Comparison of ENCODE assay signal across 27 mouse cellular contexts in genomic region chr10:75210841-75211240, GRCm38 (mm10). TPM values are rescaled to one million over a fixed set of nuclear protein-coding genes. Genes with fewer than 3 reads are reported as not detected.
DNase-seq lines count a peak whose midpoint lies in the region; ATAC-seq and TF ChIP-seq lines count a peak whose summit lies in the region.
"Had no signal": no experiment of that assay in that cellular context is flagged by ENCODE, and none has a peak within 500 bp of the region (broad histone marks: within the 10 kb centered on the region; RNA-seq: fewer than 3 reads in every experiment).

No protein-coding gene starts in this region.

- peak; percentile 34 for DNase-seq in cerebellum, adult 11-12 months
- no peak for DNase-seq in cerebellum, postnatal 10 days
- DNase-seq in hindbrain, embryonic 14.5 days (ENCODE audit: low spot score): no peak
- no peak for DNase-seq in adrenal gland, postnatal 4 days (ENCODE audit: low spot score in 2 of 2)
- DNase-seq: adrenal gland, postnatal 14 days; cerebellum, postnatal 14 days; gastrocnemius, postnatal 14 days; heart, postnatal 36 days; kidney, adult 18-20 months; kidney, postnatal 25 days; liver; lung, adult 2 months; right cerebral cortex, adult 18-20 months; right cerebral cortex, postnatal 4 days; thymus, postnatal 4 days had no signal

- H3K27me3 ChIP-seq in hindbrain, embryonic 14.5 days (ENCODE audit: control insufficient read depth, insufficient read depth, low read length): no peaks in the 10 kb centered on the region
- no peaks in the 10 kb centered on the region for H3K27me3 ChIP-seq in hindbrain, embryonic 13.5 days
- no peaks in the 10 kb centered on the region for H3K27me3 ChIP-seq in midbrain, embryonic 15.5 days (replicated peaks)
- H3K27me3 ChIP-seq in midbrain, embryonic 13.5 days: no peaks in the 10 kb centered on the region
- H3K27me3 ChIP-seq in small intestine, adult 2 months (ENCODE audit: control insufficient read depth, insufficient read depth, low read length): no peaks in the 10 kb centered on the region
- H3K27me3 ChIP-seq: CH12.LX; forebrain, embryonic 12.5 days; heart, embryonic 15.5 days; kidney, embryonic 15.5 days; Patski had no signal

- H3K9ac ChIP-seq in hindbrain, embryonic 14.5 days: 0 out of 2 replicates have a peak overlapping the region, but pooled peaks have one; percentile 96
- H3K9ac ChIP-seq in hindbrain, embryonic 13.5 days: no peak overlapping the region
- H3K9ac ChIP-seq in midbrain, embryonic 15.5 days: no peak overlapping the region
- H3K9ac ChIP-seq in midbrain, embryonic 13.5 days (replicated peaks): no peak overlapping the region
- H3K9ac ChIP-seq: forebrain, embryonic 12.5 days; kidney, embryonic 15.5 days; liver, embryonic 14.5 days had no signal

- H3K4me2 ChIP-seq in hindbrain, embryonic 14.5 days (replicated peaks): peak overlapping the region; percentile 69; the same call in 1 of the 2 replicates
- no peak overlapping the region for H3K4me2 ChIP-seq in hindbrain, embryonic 13.5 days
- H3K4me2 ChIP-seq in midbrain, embryonic 15.5 days: no peak overlapping the region
- no peak overlapping the region for H3K4me2 ChIP-seq in midbrain, embryonic 13.5 days (replicated peaks)

- no peak for TF ChIP-seq POLR2A in small intestine, adult 2 months (IDR thresholded peaks at IDR 0.05; ENCODE audit: low read depth, low read length)

- no peak for ATAC-seq in hindbrain, embryonic 14.5 days (ENCODE audit: low FRiP score)
- no peak for ATAC-seq in hindbrain, embryonic 13.5 days (ENCODE audit: low FRiP score)
- ATAC-seq in midbrain, embryonic 15.5 days (replicated peaks): no peak
- no peak for ATAC-seq in midbrain, embryonic 13.5 days

- no peaks in the 10 kb centered on the region for H3K36me3 ChIP-seq in hindbrain, embryonic 14.5 days (replicated peaks; ENCODE audit: control insufficient read depth, insufficient read depth)
- no peaks in the 10 kb centered on the region for H3K36me3 ChIP-seq in hindbrain, embryonic 13.5 days
- no peaks in the 10 kb centered on the region for H3K36me3 ChIP-seq in midbrain, embryonic 15.5 days (replicated peaks)
- no peaks in the 10 kb centered on the region for H3K36me3 ChIP-seq in midbrain, embryonic 13.5 days
- H3K36me3 ChIP-seq in small intestine, adult 2 months (ENCODE audit: control insufficient read depth, insufficient read depth, low read length): no peaks in the 10 kb centered on the region
- H3K36me3 ChIP-seq: forebrain, embryonic 12.5 days; heart, embryonic 10.5 days; heart, embryonic 15.5 days; kidney, embryonic 15.5 days had no signal

- peak overlapping the region; percentile 99; the same call in 1 of the 2 replicates for H3K27ac ChIP-seq in hindbrain, embryonic 14.5 days
- no peak overlapping the region for H3K27ac ChIP-seq in hindbrain, embryonic 13.5 days
- peak overlapping the region; percentile 100; the same call in 1 of the 2 replicates for H3K27ac ChIP-seq in midbrain, embryonic 15.5 days
- H3K27ac ChIP-seq in midbrain, embryonic 13.5 days: no peak overlapping the region
- peak overlapping the region; percentile 79; the same call in 1 of the 2 replicates for H3K27ac ChIP-seq in small intestine, adult 2 months (ENCODE audit: insufficient read depth, low read depth, low read length)
- H3K27ac ChIP-seq: liver, embryonic 14.5 days had no signal

- WGBS in hindbrain, embryonic 14.5 days: 93% methylated on average over 3 of the region's 3 CpGs
- WGBS in hindbrain, embryonic 13.5 days: 97% methylated on average over 3 of the region's 3 CpGs
- WGBS in midbrain, embryonic 15.5 days: 92% methylated on average over 3 of the region's 3 CpGs
- 90% methylated on average over 3 of the region's 3 CpGs for WGBS in midbrain, embryonic 13.5 days
- WGBS in small intestine, adult 2 months: 59% methylated on average over 3 of the region's 3 CpGs

- TF ChIP-seq CTCF in small intestine, adult 2 months (IDR thresholded peaks at IDR 0.05; ENCODE audit: extremely low read depth, insufficient read length, insufficient replicate concordance, low read depth, low read length): no peak

- no peak overlapping the region for H3K4me3 ChIP-seq in hindbrain, embryonic 14.5 days (replicated peaks; ENCODE audit: low read length)
- no peak overlapping the region for H3K4me3 ChIP-seq in hindbrain, embryonic 13.5 days
- no peak overlapping the region for H3K4me3 ChIP-seq in midbrain, embryonic 15.5 days
- no peak overlapping the region for H3K4me3 ChIP-seq in midbrain, embryonic 13.5 days (replicated peaks)
- H3K4me3 ChIP-seq in small intestine, adult 2 months (ENCODE audit: low read depth, low read length): no peak overlapping the region

- H3K4me1 ChIP-seq in hindbrain, embryonic 14.5 days (replicated peaks; ENCODE audit: control insufficient read depth, insufficient read depth, low read length): peaks cover 13% of the 10 kb centered on the region
- peaks cover 18% of the 10 kb centered on the region for H3K4me1 ChIP-seq in hindbrain, embryonic 13.5 days (replicated peaks)
- H3K4me1 ChIP-seq in midbrain, embryonic 15.5 days: peaks cover 16% of the 10 kb centered on the region
- H3K4me1 ChIP-seq in midbrain, embryonic 13.5 days (replicated peaks): peaks cover 17% of the 10 kb centered on the region
- H3K4me1 ChIP-seq in small intestine, adult 2 months (ENCODE audit: control insufficient read depth, insufficient read depth, insufficient read length, low read length): peaks cover 28% of the 10 kb centered on the region; the same call in 1 of the 2 replicates

- H3K9me3 ChIP-seq in hindbrain, embryonic 14.5 days (ENCODE audit: control insufficient read depth, low read length): no peaks in the 10 kb centered on the region
- H3K9me3 ChIP-seq in hindbrain, embryonic 13.5 days: no peaks in the 10 kb centered on the region
- no peaks in the 10 kb centered on the region for H3K9me3 ChIP-seq in midbrain, embryonic 15.5 days
- H3K9me3 ChIP-seq in midbrain, embryonic 13.5 days: no peaks in the 10 kb centered on the region
- H3K9me3 ChIP-seq: forebrain, embryonic 12.5 days; G1E; heart, embryonic 10.5 days; heart, embryonic 15.5 days; kidney, embryonic 15.5 days had no signal

RNA-seq across cellular contexts. Expression of gene Specc1l, which starts 1.0 kb away (rescaled TPM):
- 21.2 and 23.2 TPM in 2 replicates for polyA plus RNA-seq in hindbrain, embryonic 14.5 days (2014; fragmentation: Nextera tagmentation; extraction: Ambion mirVana)
- 33.9 and 34.6 TPM in 2 replicates for polyA plus RNA-seq in hindbrain, embryonic 13.5 days (2015; fragmentation: Nextera tagmentation; extraction: Ambion mirVana)
- polyA plus RNA-seq in midbrain, embryonic 15.5 days (2015; fragmentation: Nextera tagmentation; extraction: Ambion mirVana): 34.6 and 37.2 TPM in 2 replicates
- polyA plus RNA-seq in midbrain, embryonic 13.5 days (2015; fragmentation: Nextera tagmentation; extraction: Ambion mirVana): 36.7 and 38.7 TPM in 2 replicates
- 16.2 and 48.2 TPM in 2 replicates for polyA plus RNA-seq in small intestine, adult 2 months (2012; rRNA removed)
- 10 to 100 TPM; 65.2 to 65.7 TPM for total RNA-seq in adrenal gland, postnatal 4 days (2021)

Comparison
In these comparisons a context has a peak if more than half of its experiments do, and no peak if none do; other contexts are left out.
1. H3K27ac ChIP-seq: peak in hindbrain, embryonic 14.5 days (single experiment), midbrain, embryonic 15.5 days (single experiment) and small intestine, adult 2 months (single experiment); none in hindbrain, embryonic 13.5 days (single experiment) and midbrain, embryonic 13.5 days (single experiment).